Mouse (Mus musculus): Measurements from ENCODE around the gene Vcl. TPM values are rescaled to one million over a fixed set of nuclear protein-coding genes. Genes with fewer than 3 reads are reported as not detected.
A peak's percentile ranks its signal among the peaks of the same experiment; 100 is the strongest.

The Vcl gene
- polyA plus RNA-seq, 1 experiment from 2014 or later: 37.7 TPM

DNA sequence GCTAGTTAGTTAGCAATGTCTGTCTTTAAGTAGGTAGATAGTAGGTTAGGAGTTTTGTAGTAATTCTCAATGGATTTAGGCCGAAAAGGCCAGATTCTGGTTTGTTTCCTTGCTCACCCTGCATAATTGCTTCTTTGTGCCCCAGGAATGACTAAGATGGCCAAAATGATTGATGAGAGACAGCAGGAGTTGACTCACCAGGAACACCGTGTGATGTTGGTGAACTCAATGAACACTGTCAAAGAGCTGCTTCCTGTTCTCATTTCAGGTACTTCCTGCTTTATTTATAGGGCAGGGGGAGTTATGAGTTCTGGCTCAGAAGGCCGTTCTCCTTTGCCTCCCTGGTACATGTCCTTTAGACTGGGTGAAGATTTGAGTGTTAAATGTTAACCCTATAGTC, 56.3 kb downstream of the Vcl start:
- Histone ChIP-seq H3K36me3 (peaks cover 49% of the 10 kb centered on the region), H3K4me2 (no peak overlapping the region), H3K4me1 (no peaks in the 10 kb centered on the region), H3K4me3 (no peak overlapping the region), H3K27ac (no peak overlapping the region), H3K27me3 (replicated peaks) (no peaks in the 10 kb centered on the region), H3K9ac (no peak overlapping the region), H3K9me3 (replicated peaks) (no peaks in the 10 kb centered on the region)
- 43% methylated on average over 3 of the region's 3 CpGs for WGBS (ENCODE audit: insufficient replicate concordance)
- ATAC-seq: no peak

DNA sequence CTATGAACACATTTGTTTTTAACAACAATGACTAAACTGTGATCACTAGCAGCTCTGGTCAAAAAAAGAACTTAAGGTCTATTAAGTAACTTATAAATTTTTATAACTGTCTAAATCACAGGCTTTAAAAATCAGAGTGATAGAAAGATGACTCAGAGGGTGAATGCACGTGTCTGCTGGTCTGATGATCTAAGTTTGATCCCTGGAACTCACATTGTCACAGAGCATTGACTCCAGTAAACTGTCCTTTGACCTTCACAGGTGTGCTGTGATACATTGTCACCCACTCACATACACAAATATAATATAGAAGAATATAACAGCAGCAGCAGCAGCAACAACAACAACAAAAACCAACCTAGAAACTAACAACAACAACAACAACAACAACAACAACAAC, 62.3 kb downstream of the Vcl start:
- H3K9me3 ChIP-seq (replicated peaks): no peaks in the 10 kb centered on the region
- peaks cover 41% of the 10 kb centered on the region for H3K36me3 ChIP-seq
- 83% methylated on average over 1 of the region's 1 CpGs for WGBS (ENCODE audit: insufficient replicate concordance)

DNA sequence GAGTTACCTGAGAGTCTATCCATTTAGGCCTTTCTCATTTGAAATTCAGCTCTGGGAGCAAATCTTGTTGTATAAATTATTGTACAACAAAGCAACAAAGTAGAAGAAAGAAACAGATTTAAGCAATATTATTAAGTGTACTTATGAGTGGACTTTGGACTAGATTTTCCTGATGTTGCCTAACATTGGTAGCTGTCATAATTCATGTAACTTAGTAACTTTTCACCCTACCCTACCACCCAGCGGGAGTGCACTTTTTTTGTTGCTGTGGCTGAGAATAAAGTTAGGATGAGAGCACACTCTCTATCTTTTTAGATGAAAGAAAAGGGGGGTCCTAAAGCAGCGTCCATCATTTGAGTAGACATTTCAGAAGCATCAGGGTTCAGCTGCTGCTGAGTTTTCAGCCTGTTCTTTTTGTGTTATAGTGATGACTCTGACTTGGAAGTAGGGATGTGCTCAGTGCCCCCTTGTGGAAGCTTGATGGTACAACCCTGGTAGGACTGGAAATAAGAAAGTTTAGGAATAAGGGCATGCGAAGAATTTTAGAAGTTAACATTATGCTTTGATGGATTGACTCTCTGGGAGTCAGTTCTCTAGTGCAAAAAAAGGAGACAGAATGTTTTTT, 64.0 kb downstream of the Vcl start:
- Histone ChIP-seq H3K27me3 (replicated peaks) (no peaks in the 10 kb centered on the region), H3K4me3 (no peak overlapping the region), H3K4me2 (no peak overlapping the region), H3K36me3 (peaks cover 34% of the 10 kb centered on the region), H3K27ac (no peak overlapping the region), H3K4me1 (peaks cover 28% of the 10 kb centered on the region), H3K9me3 (replicated peaks) (no peaks in the 10 kb centered on the region), H3K9ac (no peak overlapping the region)
- no peak for ATAC-seq
- WGBS (ENCODE audit: insufficient replicate concordance): 51% methylated on average over 3 of the region's 3 CpGs

More for the DNA sequence above, 62.3 kb downstream of the Vcl start:
- Histone ChIP-seq H3K4me2 (no peak overlapping the region), H3K4me3 (no peak overlapping the region), H3K27ac (no peak overlapping the region), H3K9ac (no peak overlapping the region), H3K27me3 (replicated peaks) (no peaks in the 10 kb centered on the region), H3K4me1 (peaks cover 26% of the 10 kb centered on the region)
- ATAC-seq: no peak

DNA sequence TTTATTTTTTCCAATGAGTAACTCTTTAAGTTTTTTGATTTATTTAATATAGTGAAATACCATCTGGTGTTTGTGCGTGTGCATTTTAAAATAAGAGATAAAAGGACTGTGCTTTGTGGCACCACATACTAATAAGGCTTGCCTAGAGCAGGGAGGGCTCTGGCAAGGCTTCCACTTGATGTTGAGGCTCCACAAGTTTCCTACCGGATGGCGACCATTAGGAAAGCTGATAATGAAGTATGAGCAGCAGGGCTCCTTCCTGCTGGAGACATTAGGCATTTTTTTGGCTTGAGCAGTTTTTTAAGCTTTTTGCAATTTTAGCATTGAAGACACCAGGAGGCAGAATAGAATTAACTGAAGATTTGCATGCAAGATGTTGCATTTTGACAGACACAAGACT, 65.3 kb downstream of the Vcl start:
- H3K9me3 ChIP-seq (replicated peaks): no peaks in the 10 kb centered on the region
- no peak for ATAC-seq
- peaks cover 28% of the 10 kb centered on the region for H3K4me1 ChIP-seq
- H3K9ac ChIP-seq: no peak overlapping the region
- no peak overlapping the region for H3K4me2 ChIP-seq
- peaks cover 40% of the 10 kb centered on the region for H3K36me3 ChIP-seq
- 66% methylated on average over 3 of the region's 3 CpGs for WGBS (ENCODE audit: insufficient replicate concordance)
- H3K27me3 ChIP-seq (replicated peaks): no peaks in the 10 kb centered on the region
- no peak overlapping the region for H3K4me3 ChIP-seq
- H3K27ac ChIP-seq: no peak overlapping the region

DNA sequence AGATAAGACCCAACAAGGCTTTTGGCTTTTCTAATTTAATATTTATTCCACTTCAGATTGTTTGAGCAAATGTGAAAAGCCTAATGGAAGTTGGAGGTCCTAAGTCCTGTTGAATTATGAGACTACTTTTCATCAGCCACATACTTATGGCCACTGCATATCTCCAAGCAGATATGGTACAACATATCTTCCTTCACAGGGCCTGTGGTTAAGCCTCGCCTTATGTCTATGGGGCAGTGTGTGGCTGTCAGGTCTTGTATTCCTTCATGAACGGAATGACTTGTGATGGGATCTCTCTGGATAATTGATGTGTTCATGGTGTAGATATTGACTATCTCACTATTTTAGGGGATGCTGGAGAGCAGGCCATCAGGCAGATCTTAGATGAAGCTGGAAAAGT, 66.3 kb downstream of the Vcl start:
- H3K27ac ChIP-seq: no peak overlapping the region
- no peak overlapping the region for H3K9ac ChIP-seq
- no peaks in the 10 kb centered on the region for H3K9me3 ChIP-seq (replicated peaks)
- peak; percentile 74 for ATAC-seq
- WGBS (ENCODE audit: insufficient replicate concordance): 21% methylated on average over 2 of the region's 2 CpGs
- H3K27me3 ChIP-seq (replicated peaks): no peaks in the 10 kb centered on the region
- H3K36me3 ChIP-seq: peaks cover 44% of the 10 kb centered on the region
- H3K4me1 ChIP-seq: peaks cover 28% of the 10 kb centered on the region
- H3K4me3 ChIP-seq: no peak overlapping the region
- no peak overlapping the region for H3K4me2 ChIP-seq

DNA sequence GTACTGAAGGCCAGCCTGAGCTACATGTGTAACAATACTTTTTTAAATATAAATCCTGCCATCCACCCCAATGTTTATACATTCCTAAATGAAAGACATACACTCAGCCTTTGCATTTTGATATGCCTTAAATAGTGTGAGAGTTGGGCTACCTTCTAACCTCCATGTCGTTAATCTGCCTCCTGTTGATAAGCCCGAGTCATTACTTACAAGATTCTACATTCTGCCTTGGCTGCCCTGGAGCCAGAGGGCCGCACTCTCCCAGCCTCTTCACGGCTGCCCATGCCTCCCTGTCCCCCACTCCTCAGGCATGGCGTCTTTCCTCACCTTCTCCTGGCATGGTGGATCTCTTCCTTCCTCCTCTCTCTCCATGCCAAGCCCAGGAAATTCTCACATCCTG, 67.2 kb downstream of the Vcl start:
- Histone ChIP-seq H3K27ac (0 out of 2 replicates have a peak overlapping the region, but pooled peaks have one; percentile 32), H3K4me3 (no peak overlapping the region), H3K27me3 (replicated peaks) (no peaks in the 10 kb centered on the region), H3K4me2 (0 out of 2 replicates have a peak overlapping the region, but pooled peaks have one; percentile 0), H3K9me3 (replicated peaks) (no peaks in the 10 kb centered on the region), H3K9ac (no peak overlapping the region), H3K36me3 (peaks cover 43% of the 10 kb centered on the region), H3K4me1 (peaks cover 28% of the 10 kb centered on the region)
- 35% methylated on average over 5 of the region's 5 CpGs for WGBS (ENCODE audit: insufficient replicate concordance)
- peak; percentile 71 for ATAC-seq

DNA sequence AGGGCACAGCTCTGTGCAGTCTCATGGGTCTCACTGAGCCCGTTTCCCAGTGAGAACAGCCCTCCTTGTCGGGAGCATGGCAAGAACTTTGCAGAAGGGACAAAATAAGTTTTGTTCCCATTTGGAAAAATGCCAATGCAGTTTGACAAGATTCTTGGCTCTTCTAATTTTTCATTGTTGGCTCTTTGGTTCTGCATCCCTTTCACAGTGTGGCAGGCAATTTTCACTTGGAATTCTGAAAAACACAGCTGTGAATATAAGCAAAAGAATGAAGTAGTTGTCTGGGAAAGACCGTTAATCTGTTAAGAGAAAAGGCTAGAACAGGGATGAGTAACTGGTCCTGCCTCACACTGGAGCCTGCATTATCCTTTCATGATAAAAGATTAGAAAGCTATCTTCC, 68.3 kb downstream of the Vcl start:
- WGBS (ENCODE audit: insufficient replicate concordance): 80% methylated on average over 3 of the region's 3 CpGs
- no peak overlapping the region for H3K9ac ChIP-seq

DNA sequence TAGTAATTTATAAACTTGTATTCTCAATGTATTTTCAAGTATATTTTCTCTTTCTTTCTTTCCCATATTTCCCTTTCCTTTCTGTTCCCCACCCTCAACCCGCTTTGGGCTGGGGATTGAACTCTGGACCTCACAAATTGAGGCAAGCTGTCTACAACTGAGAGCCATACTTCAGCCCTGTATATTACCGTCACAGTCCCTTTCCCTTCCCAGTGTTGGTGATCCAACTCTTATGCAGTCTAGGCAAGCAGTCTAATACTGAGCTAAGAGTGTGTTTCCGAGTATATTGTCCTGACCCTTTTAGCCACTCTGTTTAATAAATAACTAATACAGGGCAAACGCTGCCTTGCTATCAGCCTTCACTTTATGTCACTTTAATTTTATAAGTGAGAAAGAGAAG, 70.4 kb downstream of the Vcl start:
- Histone ChIP-seq H3K9ac (no peak overlapping the region), H3K27ac (no peak overlapping the region), H3K4me3 (no peak overlapping the region), H3K36me3 (peaks cover 62% of the 10 kb centered on the region), H3K27me3 (replicated peaks) (no peaks in the 10 kb centered on the region), H3K9me3 (replicated peaks) (no peaks in the 10 kb centered on the region), H3K4me1 (peaks cover 22% of the 10 kb centered on the region), H3K4me2 (no peak overlapping the region)
- ATAC-seq: no peak
- 69% methylated on average over 4 of the region's 4 CpGs for WGBS (ENCODE audit: insufficient replicate concordance)

More for the DNA sequence above, 68.3 kb downstream of the Vcl start:
- no peak for ATAC-seq
- H3K27me3 ChIP-seq (replicated peaks): no peaks in the 10 kb centered on the region
- no peak overlapping the region for H3K27ac ChIP-seq
- H3K36me3 ChIP-seq: peaks cover 42% of the 10 kb centered on the region
- no peaks in the 10 kb centered on the region for H3K9me3 ChIP-seq (replicated peaks)
- no peak overlapping the region for H3K4me2 ChIP-seq
- no peak overlapping the region for H3K4me3 ChIP-seq
- H3K4me1 ChIP-seq: peaks cover 28% of the 10 kb centered on the region

DNA sequence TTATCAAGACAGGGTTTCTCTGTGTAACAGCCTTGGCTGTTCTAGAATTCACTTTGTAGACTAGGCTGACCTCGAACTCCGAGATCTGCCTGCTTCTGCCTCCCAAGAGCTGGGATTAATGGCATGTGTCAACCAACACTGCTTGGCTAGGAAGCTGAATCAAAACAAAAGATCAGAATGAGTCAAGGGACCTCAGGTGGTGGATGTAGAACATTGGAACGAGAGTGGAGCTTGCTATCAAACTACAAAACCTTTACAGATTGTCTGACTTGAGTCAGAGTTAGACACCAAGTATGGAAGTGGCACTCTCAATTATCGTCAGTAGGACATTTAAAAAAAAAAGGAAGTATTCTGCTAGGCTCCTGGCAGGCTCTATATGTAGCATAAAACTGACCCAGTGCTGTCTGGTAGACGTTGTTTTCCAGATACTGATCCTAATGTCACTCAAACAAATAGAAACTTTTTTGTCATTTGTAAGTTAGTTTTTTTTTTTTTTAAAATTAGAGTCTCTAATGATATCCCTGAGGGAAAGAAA, 84.7 kb downstream of the Vcl start:
- no peak overlapping the region for H3K4me2 ChIP-seq
- H3K4me1 ChIP-seq: no peaks in the 10 kb centered on the region
- H3K4me3 ChIP-seq: no peak overlapping the region
- ATAC-seq: no peak
- WGBS (ENCODE audit: insufficient replicate concordance): 69% methylated on average over 5 of the region's 5 CpGs
- no peaks in the 10 kb centered on the region for H3K9me3 ChIP-seq (replicated peaks)
- peaks cover 74% of the 10 kb centered on the region for H3K36me3 ChIP-seq
- H3K27me3 ChIP-seq (replicated peaks): no peaks in the 10 kb centered on the region
- no peak overlapping the region for H3K9ac ChIP-seq
- no peak overlapping the region for H3K27ac ChIP-seq

DNA sequence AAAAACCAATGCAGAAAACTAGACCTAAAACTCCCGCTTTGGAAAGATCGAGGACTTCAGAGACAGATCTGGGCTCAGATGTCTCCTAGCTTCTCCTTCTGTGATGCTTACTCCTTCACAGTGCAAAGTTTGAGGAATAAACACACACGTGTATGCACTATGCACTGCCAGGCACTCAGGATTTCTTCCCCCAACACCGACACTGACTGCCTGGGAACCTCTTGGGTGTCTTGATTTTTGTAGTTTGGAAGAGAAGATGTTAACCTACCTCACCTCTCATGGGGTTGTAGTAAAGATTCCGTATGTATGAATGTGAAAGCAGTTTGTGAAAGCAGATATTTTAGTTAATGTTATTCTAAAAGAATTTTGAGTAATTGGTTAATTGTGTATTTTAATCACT, 88.7 kb downstream of the Vcl start:
- no peaks in the 10 kb centered on the region for H3K27me3 ChIP-seq (replicated peaks)
- no peak overlapping the region for H3K9ac ChIP-seq
- no peak overlapping the region for H3K4me2 ChIP-seq
- H3K4me3 ChIP-seq: no peak overlapping the region
- no peak for ATAC-seq
- H3K9me3 ChIP-seq (replicated peaks): no peaks in the 10 kb centered on the region
- H3K36me3 ChIP-seq: peaks cover 86% of the 10 kb centered on the region
- no peak overlapping the region for H3K27ac ChIP-seq
- WGBS (ENCODE audit: insufficient replicate concordance): 84% methylated on average over 5 of the region's 5 CpGs
- no peaks in the 10 kb centered on the region for H3K4me1 ChIP-seq

DNA sequence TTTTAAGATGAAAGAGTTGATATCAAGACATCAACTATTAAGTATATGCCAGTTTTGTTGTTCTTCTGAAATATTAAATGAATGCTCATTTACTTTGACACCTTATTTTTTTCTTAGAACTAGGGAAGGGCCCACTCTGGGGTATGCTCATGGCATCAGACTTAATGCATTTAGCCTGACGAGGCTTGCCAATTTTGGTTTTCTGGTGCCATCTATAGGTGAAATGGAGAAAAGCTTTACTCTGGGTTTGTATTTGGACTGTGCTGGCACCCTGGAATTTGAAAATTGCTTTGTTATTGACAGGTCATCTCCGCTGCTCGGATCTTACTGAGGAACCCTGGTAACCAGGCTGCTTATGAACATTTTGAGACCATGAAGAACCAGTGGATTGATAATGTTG, 89.8 kb downstream of the Vcl start:
- no peak overlapping the region for H3K4me2 ChIP-seq
- H3K36me3 ChIP-seq: peaks cover 88% of the 10 kb centered on the region
- H3K9me3 ChIP-seq (replicated peaks): no peaks in the 10 kb centered on the region
- no peaks in the 10 kb centered on the region for H3K4me1 ChIP-seq
- H3K9ac ChIP-seq: no peak overlapping the region
- no peak for ATAC-seq
- WGBS (ENCODE audit: insufficient replicate concordance): 50% methylated on average over 3 of the region's 3 CpGs
- no peak overlapping the region for H3K4me3 ChIP-seq
- H3K27me3 ChIP-seq (replicated peaks): no peaks in the 10 kb centered on the region
- H3K27ac ChIP-seq: no peak overlapping the region

DNA sequence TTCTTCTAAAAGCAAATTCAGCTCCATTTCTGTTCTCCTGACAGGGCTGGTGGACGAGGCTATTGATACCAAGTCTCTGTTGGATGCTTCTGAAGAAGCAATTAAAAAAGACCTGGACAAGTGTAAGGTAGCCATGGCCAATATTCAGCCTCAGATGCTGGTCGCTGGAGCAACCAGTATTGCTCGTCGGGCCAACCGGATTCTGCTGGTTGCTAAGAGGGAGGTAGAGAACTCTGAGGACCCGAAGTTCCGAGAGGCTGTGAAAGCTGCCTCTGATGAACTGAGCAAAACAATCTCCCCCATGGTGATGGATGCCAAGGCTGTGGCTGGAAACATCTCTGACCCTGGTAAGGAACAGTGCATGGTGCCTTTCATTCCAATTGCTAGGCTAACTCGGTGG, 91.2 kb downstream of the Vcl start:
- Histone ChIP-seq H3K9me3 (replicated peaks) (no peaks in the 10 kb centered on the region), H3K4me3 (no peak overlapping the region), H3K4me1 (no peaks in the 10 kb centered on the region), H3K36me3 (peaks cover 92% of the 10 kb centered on the region), H3K27me3 (replicated peaks) (no peaks in the 10 kb centered on the region), H3K4me2 (no peak overlapping the region), H3K9ac (no peak overlapping the region), H3K27ac (no peak overlapping the region)
- no peak for ATAC-seq
- 85% methylated on average over 8 of the region's 8 CpGs for WGBS (ENCODE audit: insufficient replicate concordance)

DNA sequence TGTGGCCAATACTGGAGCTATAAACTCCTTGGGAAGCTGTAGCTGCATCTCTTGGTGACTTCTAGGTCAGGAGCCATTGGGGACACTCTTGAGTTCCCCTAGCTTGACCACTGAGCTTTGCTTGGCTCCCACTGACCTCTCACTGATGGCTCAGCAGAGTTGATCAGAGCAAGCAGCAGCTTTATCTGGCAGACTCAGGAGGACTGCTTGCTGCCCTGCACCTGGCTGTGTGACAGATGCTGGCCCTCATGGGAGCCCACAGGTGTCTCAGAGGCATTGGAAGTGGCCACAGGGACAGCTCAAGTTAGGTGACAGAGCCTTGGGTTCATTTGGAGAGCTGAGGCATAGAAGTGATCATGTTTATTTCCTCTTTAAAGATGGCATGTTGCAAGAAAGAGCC, 98.3 kb downstream of the Vcl start:
- no peaks in the 10 kb centered on the region for H3K27me3 ChIP-seq (replicated peaks)
- ATAC-seq: no peak
- H3K9ac ChIP-seq: no peak overlapping the region
- no peak overlapping the region for H3K4me2 ChIP-seq
- H3K36me3 ChIP-seq: peaks cover 97% of the 10 kb centered on the region
- 0 out of 2 replicates have a peak, but pooled peaks cover 3% of the 10 kb centered on the region for H3K4me1 ChIP-seq
- no peak overlapping the region for H3K27ac ChIP-seq
- H3K4me3 ChIP-seq: no peak overlapping the region
- H3K9me3 ChIP-seq (replicated peaks): no peaks in the 10 kb centered on the region
